Mouse (Mus musculus): Measurements from ENCODE around the gene Otop1. TPM values are rescaled to one million over a fixed set of nuclear protein-coding genes. Genes with fewer than 3 reads are reported as not detected.

Gene Otop1
- polyA plus RNA-seq, 1 experiment from 2014 or later = 0.45 TPM

Other genes starting within 250 kb of the Otop1 start
- gene Stx18, start 237.2 kb upstream of the Otop1 start, polyA plus RNA-seq (2016; fragmentation: Nextera tagmentation; extraction: Ambion mirVana) = 54.8 and 55.8 TPM in 2 replicates
- gene Nsg1, start 116.1 kb upstream of the Otop1 start, polyA plus RNA-seq (2016; fragmentation: Nextera tagmentation; extraction: Ambion mirVana) = 110 and 128 TPM in 2 replicates
- 19.1 and 20.7 TPM in 2 replicates for gene Zbtb49, start 55.5 kb upstream of the Otop1 start, polyA plus RNA-seq (2016; fragmentation: Nextera tagmentation; extraction: Ambion mirVana)
- 193 and 201 TPM in 2 replicates for gene Lyar, start 55.5 kb upstream of the Otop1 start, polyA plus RNA-seq (2016; fragmentation: Nextera tagmentation; extraction: Ambion mirVana)
- gene Tmem128, start 15.8 kb upstream of the Otop1 start, polyA plus RNA-seq (2016; fragmentation: Nextera tagmentation; extraction: Ambion mirVana) = 71.4 and 75.8 TPM in 2 replicates
- gene Drd5, start 43.4 kb downstream of the Otop1 start, polyA plus RNA-seq (2016; fragmentation: Nextera tagmentation; extraction: Ambion mirVana) = 0.05 and 0.09 TPM in 2 replicates
- 0.34 TPM in 1 of 2 replicates, not detected in the other for gene Slc2a9, start 227.2 kb downstream of the Otop1 start, polyA plus RNA-seq (2016; fragmentation: Nextera tagmentation; extraction: Ambion mirVana)